Mouse (Mus musculus): ENCODE measurements around the gene Riox1. TPM values are rescaled to one million over a fixed set of nuclear protein-coding genes. Genes with fewer than 3 reads are reported as not detected.

Gene Riox1
- total RNA-seq, 2 experiments from 2014 or later: 5.0 to 5.3 TPM

DNA sequence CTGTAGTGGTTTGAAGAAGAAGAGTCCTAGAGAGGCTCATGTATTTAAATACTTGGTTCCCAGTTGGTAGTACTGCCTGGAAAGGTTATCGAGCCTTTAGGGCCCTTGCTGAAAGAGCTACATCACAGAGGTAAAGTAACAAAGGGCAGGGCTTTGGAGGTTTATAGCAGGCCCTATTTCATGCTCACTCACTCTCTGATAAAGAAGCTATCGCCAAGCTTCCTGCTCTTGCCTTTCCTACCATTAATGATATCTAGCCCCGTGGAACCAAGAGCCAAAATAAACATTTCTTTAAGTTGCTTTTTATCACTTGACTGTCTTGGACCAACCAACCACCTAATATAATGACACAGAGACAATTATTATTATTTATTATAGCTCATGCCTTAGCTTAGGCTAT, 50.0 kb downstream of the Riox1 start:
- DNase-seq: no peak
- intact Hi-C loops (cut with DNase I): no loop called here

Other genes with a start within 250 kb of the Riox1 start
- 10 to 100 TPM; 10.2 to 11.4 TPM for gene Papln, start 187.0 kb upstream of the Riox1 start, total RNA-seq (2021)
- gene Numb, start 28.7 kb upstream of the Riox1 start, total RNA-seq (2021): 10 to 100 TPM; 31.4 to 36.3 TPM
- not detected for gene Heatr4, start 34.2 kb downstream of the Riox1 start, total RNA-seq (2021)
- 100 to 1,000 TPM; 139 to 166 TPM for gene Acot2, start 37.3 kb downstream of the Riox1 start, total RNA-seq (2021)
- gene Acot1, start 58.9 kb downstream of the Riox1 start, total RNA-seq (2021): 10 to 100 TPM; 75.0 to 91.8 TPM
- 1 to 10 TPM; 1.2 to 1.3 TPM for gene Acot4, start 87.8 kb downstream of the Riox1 start, total RNA-seq (2021)
- gene Gm49366, start 88.3 kb downstream of the Riox1 start, total RNA-seq (2021): under 1 TPM in 1 of 2 experiments, not detected in 1; 0.76 TPM
- gene Acot3, start 101.5 kb downstream of the Riox1 start, total RNA-seq (2021): 1 to 10 TPM; 1.9 TPM
- not detected for gene Acot5, start 118.7 kb downstream of the Riox1 start, total RNA-seq (2021)
- 1 to 10 TPM; 1.7 to 3.3 TPM for gene Acot6, start 150.0 kb downstream of the Riox1 start, total RNA-seq (2021)
- gene Dnal1, start 163.8 kb downstream of the Riox1 start, total RNA-seq (2021): 1 to 10 TPM; 8.5 to 8.8 TPM
- gene Pnma1, start 197.9 kb downstream of the Riox1 start, total RNA-seq (2021): under 1 TPM; 0.11 to 0.22 TPM

Measured in heart, postnatal 36 days (tissue).